Mouse (Mus musculus) embryonic facial prominence, embryonic 10.5 days (tissue): ENCODE data around the gene Zfp784. TPM values are rescaled to one million over a fixed set of nuclear protein-coding genes. Genes with fewer than 3 reads are reported as not detected.
"Not testable (repeated sequence)": the region's sequence is repeated elsewhere in the genome, so short reads cannot be mapped to it uniquely, and the experiment has no call there.

Source experiments
- DNase-seq: peaks from one replicate; pipeline ENCODE4 v3.0.0-alpha.2; 2017; ENCODE audit warnings: low spot score
- H3K27ac ChIP-seq: fragments of 300-500 bp; sonication (generic); replicated peaks from 2 replicates; pipeline ENCODE4 v1.5.1; 2016; ENCODE audit warnings: mild to moderate bottlenecking
- H3K27me3 ChIP-seq: fragments of 300-500 bp; sonication (generic); replicated peaks from 2 replicates; pipeline ENCODE4 v1.6.1; 2016; ENCODE audit warnings: low read depth, mild to moderate bottlenecking; ENCODE audit not compliant: poor library complexity, severe bottlenecking
- H3K36me3 ChIP-seq: fragments of 300-500 bp; sonication (generic); replicated peaks from 2 replicates; pipeline ENCODE4 v1.6.1; 2016; ENCODE audit warnings: mild to moderate bottlenecking, moderate library complexity
- H3K4me1 ChIP-seq: fragments of 300-500 bp; sonication (generic); 2 replicates; pipeline ENCODE4 v1.6.1; 2016
- H3K4me3 ChIP-seq: fragments of 300-500 bp; sonication (generic); 2 replicates; pipeline ENCODE4 v1.5.1; 2016; ENCODE audit warnings: mild to moderate bottlenecking, moderate library complexity
- H3K9me3 ChIP-seq: fragments of 300-500 bp; sonication (generic); 2 replicates; pipeline ENCODE4 v1.6.1; 2016; ENCODE audit warnings: mild to moderate bottlenecking
- WGBS: fragments of 180-500 bp; shearing (Covaris S2); methylation state at CpG from one replicate; pipeline ENCODE4 v1.1.7; 2016; 5-methylcytosine and 5-hydroxymethylcytosine counted together
- polyA plus RNA-seq: library from polyadenylated mRNA; unstranded; fragments of >200 nt; fragmentation: Nextera tagmentation; extraction: Ambion mirVana; gene quantifications from 2 replicates; pipeline ENCODE4 v1.2.1, GENCODE M21; 2016

Gene Zfp784
- 2.7 and 2.8 TPM in 2 replicates for polyA plus RNA-seq

DNA sequence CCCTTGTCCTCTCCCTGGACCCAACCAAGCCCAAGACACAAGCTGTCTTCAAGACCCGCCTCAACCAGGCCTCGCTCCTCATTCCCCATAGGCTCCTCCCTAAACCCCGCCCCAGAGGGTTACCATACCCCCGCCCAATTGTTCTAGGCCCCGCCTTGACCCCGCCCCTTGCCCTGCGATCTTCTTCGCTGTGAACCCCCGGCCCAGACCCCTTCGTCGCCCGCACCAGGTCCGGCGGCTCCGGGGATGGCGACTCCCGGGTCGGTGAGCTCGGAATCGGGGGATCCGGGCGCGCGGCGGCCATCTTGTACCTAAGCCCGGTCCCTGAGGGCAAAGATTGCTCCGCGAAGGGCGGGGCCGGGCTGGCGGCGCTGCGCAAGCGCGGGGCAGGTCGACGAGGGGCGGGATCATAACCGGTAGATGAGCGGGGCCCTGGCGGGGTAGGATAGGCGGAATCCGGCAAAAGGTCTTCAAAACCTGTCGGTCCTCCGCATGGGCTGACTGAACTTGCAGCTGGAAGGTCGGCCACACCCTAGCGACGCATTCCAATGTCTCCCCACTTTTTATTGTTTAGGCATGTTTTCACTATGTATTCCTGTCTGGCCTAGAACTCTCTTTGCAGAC is at the start of gene Zfp784:
Gene Zfp784, minus strand, starts transcription at position 338 of the 624 bp plus-strand sequence.
- Histone ChIP-seq H3K27ac (peak within 1 kb of the TSS; percentile 98), H3K36me3 (peaks cover 40% of the 10 kb centered on the region), H3K27me3 (no peaks in the 10 kb centered on the region), H3K9me3 (peaks cover 13% of the 10 kb centered on the region; the same call in 1 of the 2 replicates), H3K4me3 (peak within 1 kb of the TSS; percentile 82), H3K4me1 (peaks cover 6% of the 10 kb centered on the region; the same call in 1 of the 2 replicates)
- peak; percentile 93 for DNase-seq
- WGBS, result under 1% methylated on average over 48 of the region's 48 CpGs

DNA sequence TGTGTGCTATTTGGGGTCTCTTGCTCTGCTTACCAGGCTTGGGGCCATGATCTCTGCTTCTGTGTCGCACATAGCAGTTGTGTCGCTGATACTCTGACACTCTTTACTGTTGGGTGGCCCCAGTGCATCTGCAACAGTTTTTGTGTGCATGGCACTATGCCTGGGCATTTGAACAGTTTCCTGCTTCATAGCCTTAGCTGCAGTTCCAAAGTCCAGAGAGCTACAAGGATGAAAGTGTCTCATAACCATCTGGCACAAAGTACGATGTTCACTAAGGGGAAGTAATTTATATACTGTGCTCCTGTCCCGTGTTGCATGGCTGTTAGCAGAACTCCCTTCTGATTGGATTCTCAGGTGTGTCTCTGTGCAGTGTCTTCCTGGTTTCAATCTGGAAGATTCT is 49.6 kb upstream of the Zfp784 start:
- Histone ChIP-seq H3K4me1 (no peaks in the 10 kb centered on the region), H3K9me3 (no peaks in the 10 kb centered on the region), H3K27me3 (no peaks in the 10 kb centered on the region), H3K4me3 (no peak overlapping the region), H3K36me3 (peaks cover 97% of the 10 kb centered on the region), H3K27ac (no peak overlapping the region)
- no peak for DNase-seq
- WGBS, result 94% methylated on average over 4 of the region's 4 CpGs

DNA sequence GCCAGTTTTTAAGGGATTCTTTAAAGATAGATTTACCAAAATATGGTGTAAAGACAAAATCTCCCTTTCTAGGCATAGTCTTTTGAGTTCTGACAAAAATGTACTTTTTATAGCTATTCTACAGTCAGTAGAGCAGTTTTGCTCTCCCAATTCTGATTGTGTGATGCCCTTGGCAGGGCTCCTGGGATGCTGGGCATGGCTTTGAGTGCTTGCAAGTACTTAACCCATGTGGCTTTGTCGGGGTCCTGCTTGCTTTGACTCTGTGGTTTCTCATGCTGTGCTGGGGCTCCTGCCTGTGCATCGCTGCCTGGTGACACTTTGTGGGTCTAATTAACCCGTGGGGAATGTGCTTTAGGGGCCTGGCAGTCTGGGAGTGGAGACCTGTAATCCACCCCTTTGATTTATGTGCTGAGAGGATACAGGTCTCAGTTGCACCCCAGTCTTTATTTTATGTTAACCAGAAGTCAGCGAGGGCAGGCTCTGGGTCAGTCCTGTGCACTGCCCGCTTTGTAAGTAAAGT is 48.7 kb upstream of the Zfp784 start:
- Histone ChIP-seq H3K4me3 (no peak overlapping the region), H3K9me3 (no peaks in the 10 kb centered on the region), H3K27me3 (no peaks in the 10 kb centered on the region), H3K36me3 (peaks cover 95% of the 10 kb centered on the region), H3K27ac (no peak overlapping the region), H3K4me1 (0 out of 2 replicates have a peak, but pooled peaks cover under 1% of the 10 kb centered on the region)
- 85% methylated on average over 5 of the region's 5 CpGs for WGBS
- DNase-seq, result no peak

DNA sequence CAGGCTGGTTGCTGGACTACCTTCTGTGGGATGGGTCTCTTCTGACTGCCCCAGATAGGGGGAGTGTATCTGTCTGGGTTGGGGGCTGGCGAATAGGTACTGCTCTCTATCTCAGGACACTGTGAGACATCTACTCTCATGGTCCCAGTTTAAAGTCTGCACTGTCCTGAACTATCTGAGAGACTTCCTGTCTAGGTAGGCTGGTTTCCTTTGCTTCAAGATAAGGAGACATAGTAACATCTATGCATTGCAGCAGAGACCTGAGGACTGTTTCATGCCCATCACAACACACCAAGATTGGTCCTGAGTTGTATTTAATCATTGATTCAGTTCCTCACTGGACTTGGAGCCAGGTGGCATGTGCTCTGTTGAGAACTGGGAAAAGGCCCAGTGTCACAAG is 47.3 kb upstream of the Zfp784 start:
- H3K9me3 ChIP-seq, result no peaks in the 10 kb centered on the region
- 94% methylated on average over 1 of the region's 1 CpGs for WGBS
- peaks cover 15% of the 10 kb centered on the region for H3K4me1 ChIP-seq
- H3K36me3 ChIP-seq, result peaks cover 83% of the 10 kb centered on the region
- DNase-seq, result no peak
- no peak overlapping the region for H3K27ac ChIP-seq
- no peaks in the 10 kb centered on the region for H3K27me3 ChIP-seq
- H3K4me3 ChIP-seq, result no peak overlapping the region

DNA sequence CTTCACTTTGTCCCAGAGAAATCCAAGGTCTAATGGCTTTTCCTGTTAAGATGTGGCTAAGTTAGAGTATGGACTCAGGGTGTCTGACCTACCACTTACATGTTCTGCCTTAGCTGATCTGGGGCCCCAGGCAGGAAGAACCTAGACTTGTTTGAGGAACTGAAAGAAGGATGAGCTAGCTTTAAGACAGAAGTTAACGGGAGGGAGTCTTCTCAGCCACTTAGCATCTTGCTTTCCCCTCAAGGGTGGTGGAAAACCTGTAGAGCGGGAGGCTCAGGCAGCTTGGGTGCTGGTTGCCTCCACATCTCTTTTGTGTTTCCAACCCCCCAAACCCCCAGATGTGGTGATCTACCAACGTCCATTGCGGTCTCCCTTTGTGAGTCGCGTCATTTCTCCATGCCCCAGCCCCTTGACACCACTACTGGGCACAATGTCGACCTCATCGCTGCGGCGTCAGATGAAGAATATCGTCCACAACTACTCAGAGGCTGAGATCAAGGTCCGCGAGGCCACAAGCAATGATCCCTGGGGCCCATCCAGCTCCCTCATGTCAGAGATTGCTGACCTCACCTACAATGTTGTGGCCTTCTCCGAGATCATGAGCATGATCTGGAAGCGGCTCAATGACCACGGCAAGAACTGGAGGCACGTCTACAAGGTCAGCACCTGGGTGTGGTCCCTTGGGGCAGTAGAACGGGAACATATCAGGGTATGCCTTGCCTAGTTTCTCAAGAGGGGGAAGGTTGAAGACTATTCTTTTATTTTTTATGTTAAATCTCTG is 45.3 kb upstream of the Zfp784 start:
- H3K36me3 ChIP-seq, result peaks cover 77% of the 10 kb centered on the region

DNA sequence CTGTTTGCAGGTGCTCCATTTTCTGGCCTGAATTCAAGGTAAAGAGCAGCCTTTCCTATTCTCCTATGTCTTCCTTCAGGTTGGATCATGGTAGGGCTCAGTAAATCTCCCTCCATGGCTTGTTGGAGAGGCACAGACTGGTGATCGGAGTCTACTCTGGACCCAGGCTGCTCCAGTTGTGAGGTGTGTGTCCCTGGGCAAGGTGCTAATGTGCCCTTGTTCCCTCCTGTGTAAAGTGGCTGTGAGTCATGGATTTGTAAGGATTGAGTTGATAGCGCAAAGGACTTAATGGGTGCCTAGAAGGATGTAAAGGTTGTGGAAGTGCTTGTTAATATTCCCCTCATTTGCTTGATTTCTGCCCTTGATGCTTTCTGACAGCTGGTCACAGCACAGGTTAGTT is 43.7 kb upstream of the Zfp784 start:
- Histone ChIP-seq H3K27me3 (no peaks in the 10 kb centered on the region), H3K4me1 (peaks cover 17% of the 10 kb centered on the region), H3K27ac (no peak overlapping the region), H3K9me3 (no peaks in the 10 kb centered on the region), H3K4me3 (peak overlapping the region; percentile 98; the same call in 1 of the 2 replicates), H3K36me3 (peaks cover 77% of the 10 kb centered on the region)
- WGBS, result 93% methylated on average over 2 of the region's 2 CpGs
- no peak for DNase-seq

More for the DNA sequence above, 45.3 kb upstream of the Zfp784 start:
- Histone ChIP-seq H3K27ac (no peak overlapping the region), H3K4me1 (peaks cover 17% of the 10 kb centered on the region), H3K27me3 (no peaks in the 10 kb centered on the region), H3K4me3 (no peak overlapping the region), H3K9me3 (no peaks in the 10 kb centered on the region)
- no peak for DNase-seq
- 91% methylated on average over 18 of the region's 18 CpGs for WGBS

DNA sequence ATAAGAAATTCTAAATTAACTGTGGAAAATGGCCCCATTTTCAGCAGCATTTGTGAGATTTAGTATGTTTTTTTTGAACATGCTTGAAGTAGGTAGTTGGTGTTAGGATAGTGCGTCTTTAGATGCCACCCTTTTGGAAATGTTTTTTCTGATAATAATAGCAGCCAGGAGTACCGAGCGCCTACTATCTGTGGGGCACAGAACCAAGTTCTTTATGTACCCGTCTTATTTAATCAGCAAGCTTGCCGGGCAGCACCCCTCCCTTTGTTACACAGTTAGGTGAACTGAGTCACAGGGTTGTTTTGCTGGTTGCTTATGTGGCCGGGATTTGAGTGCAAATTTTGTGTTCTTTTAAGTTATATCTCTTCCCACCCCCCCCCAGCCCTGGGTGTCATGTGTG is 43.0 kb upstream of the Zfp784 start:
- no peaks in the 10 kb centered on the region for H3K27me3 ChIP-seq
- H3K36me3 ChIP-seq, result peaks cover 77% of the 10 kb centered on the region
- H3K9me3 ChIP-seq, result no peaks in the 10 kb centered on the region
- H3K27ac ChIP-seq, result no peak overlapping the region
- 80% methylated on average over 6 of the region's 6 CpGs for WGBS
- peak overlapping the region; percentile 98 for H3K4me3 ChIP-seq
- DNase-seq, result no peak
- H3K4me1 ChIP-seq, result peaks cover 17% of the 10 kb centered on the region

DNA sequence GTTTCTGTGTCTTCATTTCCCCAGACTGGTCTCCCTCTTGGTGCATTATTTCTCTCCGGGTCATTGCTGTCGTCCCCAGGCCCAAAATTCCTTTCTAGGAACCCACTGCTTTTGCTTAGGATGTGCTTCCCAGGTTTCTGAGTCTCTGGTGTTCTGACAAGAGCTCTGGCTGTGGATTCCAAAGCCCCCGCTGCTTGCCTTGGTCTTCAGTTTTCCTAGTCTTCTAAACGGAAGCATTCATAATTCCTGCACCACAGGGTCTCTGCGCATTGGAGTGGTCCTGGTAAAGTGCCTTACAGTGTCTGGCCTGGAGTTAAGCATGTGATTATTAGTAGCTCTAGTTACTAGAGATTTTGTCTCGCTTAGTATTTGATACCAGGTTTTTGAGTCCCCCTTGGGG is 42.6 kb upstream of the Zfp784 start:
- Histone ChIP-seq H3K9me3 (no peaks in the 10 kb centered on the region), H3K4me3 (peak overlapping the region; percentile 98), H3K27ac (peak overlapping the region; percentile 95), H3K4me1 (peaks cover 17% of the 10 kb centered on the region), H3K27me3 (no peaks in the 10 kb centered on the region), H3K36me3 (peaks cover 76% of the 10 kb centered on the region)
- WGBS, result 24% methylated on average over 6 of the region's 6 CpGs
- peak; percentile 10 for DNase-seq

DNA sequence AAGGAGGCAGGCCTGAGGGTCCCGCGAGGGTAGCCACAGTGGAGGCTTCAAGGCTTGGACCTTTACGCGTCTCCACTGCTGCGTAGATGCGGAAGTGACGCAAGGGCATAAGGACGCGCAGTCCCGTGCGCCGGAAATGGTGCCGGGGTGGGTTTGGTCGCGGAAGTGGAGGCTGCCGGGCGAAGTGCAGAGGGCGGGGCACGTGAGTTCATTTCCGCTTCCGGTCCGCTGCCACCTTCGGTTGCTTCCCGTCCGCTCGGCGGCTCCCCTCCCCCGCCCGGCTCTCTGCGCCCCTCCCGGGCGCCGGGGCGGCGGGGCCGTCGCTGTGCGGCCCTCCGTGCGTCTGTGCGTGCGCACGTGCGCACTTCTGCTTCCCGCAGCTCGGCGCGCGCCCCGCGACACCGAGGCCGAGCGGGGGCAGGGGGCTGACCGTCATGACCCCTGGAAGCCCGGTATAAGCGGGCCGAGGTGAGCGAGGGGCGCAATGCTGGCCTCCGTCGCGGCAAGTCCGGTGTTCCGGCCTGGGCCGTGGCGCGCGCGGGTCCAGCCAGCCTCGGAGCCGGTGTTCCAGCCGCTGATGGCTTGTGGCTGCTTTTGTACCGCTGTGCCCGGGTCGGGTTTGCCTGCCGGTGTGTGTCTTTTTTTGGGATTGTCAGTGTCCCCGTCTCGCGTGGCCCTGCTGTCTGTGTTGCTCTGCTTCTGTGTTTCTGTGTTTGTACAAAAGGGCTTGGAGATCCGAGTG is 41.9 kb upstream of the Zfp784 start, which contains the start of gene Epn1:
Gene Epn1, plus strand, starts transcription at position 226 of the 742 bp plus-strand sequence.
- peak within 1 kb of the TSS; percentile 98 for H3K4me3 ChIP-seq
- H3K27ac ChIP-seq, result peak within 1 kb of the TSS; percentile 95
- peak; percentile 97 for DNase-seq
- peaks cover 17% of the 10 kb centered on the region for H3K4me1 ChIP-seq
- no peaks in the 10 kb centered on the region for H3K9me3 ChIP-seq
- H3K27me3 ChIP-seq, result no peaks in the 10 kb centered on the region
- WGBS, result under 1% methylated on average over 76 of the region's 81 CpGs
- peaks cover 76% of the 10 kb centered on the region for H3K36me3 ChIP-seq

DNA sequence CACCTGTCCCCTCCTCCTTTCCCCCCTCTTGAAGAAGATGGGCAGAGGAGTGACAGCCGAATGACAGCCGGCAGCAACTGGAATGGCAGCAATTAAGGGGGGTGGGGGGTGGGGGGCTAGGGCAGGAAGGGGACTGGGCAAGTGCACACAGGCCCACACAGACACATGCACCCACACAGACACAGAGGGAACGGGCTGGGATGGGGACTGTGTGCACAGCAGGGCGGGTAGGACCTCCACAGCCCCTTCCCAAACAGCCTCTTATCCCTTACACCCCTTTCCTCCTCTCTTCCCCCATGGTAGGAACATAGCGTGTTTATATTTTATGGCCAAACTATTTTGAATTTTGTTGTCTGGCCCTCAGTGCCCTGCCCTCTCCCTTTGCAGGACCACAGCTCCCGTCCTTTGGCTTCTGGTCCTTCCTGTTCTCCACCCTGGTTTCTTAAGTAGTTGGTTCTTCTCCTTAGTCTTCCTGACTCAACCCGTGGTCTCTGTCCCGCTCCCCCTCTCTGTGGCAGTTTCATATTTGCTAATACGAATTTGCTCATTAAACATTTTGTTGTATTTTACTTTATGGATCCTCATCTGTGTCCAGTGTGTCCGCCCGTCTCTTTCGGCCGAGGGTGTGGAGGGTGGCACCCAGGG is 41.2 kb upstream of the Zfp784 start:
- not testable (repeated sequence) for DNase-seq, H3K27me3 ChIP-seq, H3K9me3 ChIP-seq
- Histone ChIP-seq H3K36me3 (peaks cover 76% of the 10 kb centered on the region), H3K4me1 (peaks cover 17% of the 10 kb centered on the region), H3K4me3 (peak overlapping the region; percentile 98), H3K27ac (peak overlapping the region; percentile 95)
- 50% methylated on average over 11 of the region's 13 CpGs for WGBS

DNA sequence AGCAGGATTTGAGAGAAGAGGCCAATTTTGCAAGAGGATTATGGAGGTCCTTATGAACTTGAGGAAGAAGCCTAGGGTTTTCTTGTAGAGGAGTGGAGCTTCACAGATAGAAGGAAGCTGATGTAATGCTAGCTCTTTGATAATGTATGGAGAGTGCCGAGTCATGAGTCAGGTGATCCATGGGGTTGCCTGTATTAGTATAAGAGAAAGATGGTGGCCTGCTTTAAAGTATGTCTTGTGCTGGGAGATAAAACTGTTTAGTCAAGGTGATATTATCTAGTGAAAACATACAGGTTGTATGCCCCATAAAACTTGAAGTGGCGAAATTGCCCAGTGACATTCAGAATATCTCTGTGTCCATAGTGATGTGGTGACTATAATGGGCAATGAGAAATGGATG is 38.7 kb upstream of the Zfp784 start:
- H3K9me3 ChIP-seq, result no peaks in the 10 kb centered on the region
- no peak for DNase-seq
- 94% methylated on average over 2 of the region's 2 CpGs for WGBS
- H3K27ac ChIP-seq, result no peak overlapping the region
- no peaks in the 10 kb centered on the region for H3K27me3 ChIP-seq
- peaks cover 17% of the 10 kb centered on the region for H3K4me1 ChIP-seq
- H3K36me3 ChIP-seq, result peaks cover 78% of the 10 kb centered on the region
- H3K4me3 ChIP-seq, result no peak overlapping the region

DNA sequence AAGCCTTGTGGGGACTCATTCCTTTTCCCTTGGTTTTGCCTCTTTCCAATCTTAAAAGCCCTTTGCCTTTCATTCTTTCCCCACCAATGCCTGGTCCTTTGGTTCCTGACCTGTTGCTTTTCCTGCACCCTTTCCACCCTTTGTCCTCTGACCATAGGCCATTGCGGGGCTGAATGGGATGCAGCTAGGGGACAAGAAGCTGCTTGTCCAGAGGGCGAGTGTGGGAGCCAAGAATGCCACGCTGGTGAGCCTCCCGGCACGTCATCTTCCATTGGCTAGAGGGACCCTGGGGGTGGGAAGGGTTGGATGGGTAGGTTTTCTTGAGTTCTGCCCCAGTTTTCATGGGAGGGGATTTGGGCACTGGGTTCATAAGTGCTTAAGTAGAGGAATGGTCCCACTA is 36.7 kb upstream of the Zfp784 start:
- Histone ChIP-seq H3K27ac (no peak overlapping the region), H3K4me1 (peaks cover 3% of the 10 kb centered on the region; the same call in 1 of the 2 replicates), H3K27me3 (no peaks in the 10 kb centered on the region), H3K4me3 (no peak overlapping the region), H3K36me3 (peaks cover 95% of the 10 kb centered on the region), H3K9me3 (no peaks in the 10 kb centered on the region)
- WGBS, result 87% methylated on average over 5 of the region's 5 CpGs
- no peak for DNase-seq
